Mouse (Mus musculus): Measurements from ENCODE around the gene Sgta. TPM values are rescaled to one million over a fixed set of nuclear protein-coding genes. Genes with fewer than 3 reads are reported as not detected.

Sgta gene
- 3.3 TPM for polyA plus RNA-seq (2014; fragmentation: Illumina TruSeq; extraction: RNeasy Lipid Tissue Mini Kit (QIAGEN cat#74804); ENCODE audit: low read depth, low replicate concordance)

DNA sequence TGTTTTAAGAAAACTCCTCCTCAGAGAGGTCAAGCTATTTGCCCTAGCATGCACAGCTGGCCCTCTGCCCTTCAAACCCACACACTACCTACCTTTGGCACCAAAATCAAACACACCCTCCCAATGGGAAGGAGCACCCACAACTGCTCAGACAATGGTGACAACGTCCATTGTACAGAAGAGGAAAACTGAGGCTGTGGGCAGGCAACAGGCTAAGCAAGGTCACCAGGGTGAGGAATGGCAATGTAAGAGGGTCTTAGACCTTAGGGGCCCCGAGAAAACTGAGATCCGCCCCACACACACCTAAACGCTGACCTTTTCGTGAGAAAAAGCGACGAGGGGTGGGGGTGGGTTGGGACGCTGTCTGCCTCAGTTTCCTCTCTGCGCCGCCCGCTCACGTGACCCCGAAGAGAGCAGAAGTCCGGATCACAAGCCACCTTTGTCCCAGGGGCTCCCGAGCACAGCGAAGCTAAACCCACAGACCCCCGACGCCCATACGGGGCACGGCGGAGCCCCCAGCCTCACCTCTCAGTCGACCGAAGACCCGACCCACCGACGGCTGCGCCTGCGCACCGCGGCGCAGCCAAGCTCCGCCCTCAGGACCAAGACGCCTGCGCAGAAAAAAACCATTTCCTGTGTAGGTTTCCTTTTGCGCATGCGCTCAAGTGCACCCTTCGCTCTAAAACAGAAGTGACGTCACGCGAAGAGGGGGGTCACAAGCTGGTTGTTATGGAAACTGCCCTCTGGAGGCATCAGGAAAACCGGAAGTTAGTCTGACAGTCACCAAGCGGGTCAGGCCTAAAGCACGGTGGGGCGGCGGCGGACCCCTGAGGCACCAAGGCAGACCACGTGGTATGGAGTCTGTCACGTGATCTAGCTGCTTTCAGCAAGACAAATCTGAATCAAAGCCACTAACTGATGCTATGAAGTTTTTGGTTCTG, at the start of gene Sgta:
Gene Sgta (minus strand): TSS at position 579 of the 941 bp plus-strand sequence.

DNA sequence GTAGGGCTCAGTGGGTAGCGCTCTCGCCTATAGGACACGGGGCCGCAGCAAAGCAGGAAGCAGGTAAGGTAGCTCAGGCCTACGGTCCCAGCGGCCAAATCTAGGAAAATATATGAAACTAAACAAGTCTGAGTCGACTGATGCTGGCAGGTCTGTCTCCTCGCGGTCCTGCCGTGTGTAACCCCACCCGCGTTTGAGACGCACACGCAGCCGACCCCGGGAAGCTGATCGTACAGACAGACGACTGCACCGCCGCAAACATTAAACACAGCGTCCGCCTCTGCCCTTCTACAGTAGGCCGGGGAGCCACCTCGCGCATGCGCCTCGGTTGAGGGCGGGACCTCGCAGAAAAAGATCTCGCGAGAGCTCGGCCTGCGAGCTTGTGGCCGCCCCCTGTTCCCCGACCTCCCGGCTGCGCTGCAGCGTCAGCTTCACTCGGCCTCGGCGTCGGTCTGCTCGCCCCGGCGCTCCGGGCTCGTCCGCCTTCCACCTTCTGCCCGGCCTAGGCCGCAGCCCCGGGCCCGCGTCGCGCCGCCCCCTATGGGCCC, 45.7 kb upstream of the Sgta start, which contains the start of gene Map2k2:
Gene Map2k2 (plus strand): TSS at position 351 of the 548 bp plus-strand sequence.

GRCm38 (mm10) chr10:81069836-81070235, 9.9 kb upstream of the Sgta start, which contains the start of gene Thop1:
Gene Thop1, plus strand, starts transcription at chr10:81070035.

GRCm38 (mm10) chr10:81036988-81037580, 22.9 kb downstream of the Sgta start, which contains the start of gene Slc39a3:
Gene Slc39a3, minus strand, starts transcription at chr10:81037426.

GRCm38 (mm10) chr10:81025639-81026275, 34.2 kb downstream of the Sgta start, which contains the start of gene Diras1:
Gene Diras1, minus strand, starts transcription at chr10:81025662.

DNA sequence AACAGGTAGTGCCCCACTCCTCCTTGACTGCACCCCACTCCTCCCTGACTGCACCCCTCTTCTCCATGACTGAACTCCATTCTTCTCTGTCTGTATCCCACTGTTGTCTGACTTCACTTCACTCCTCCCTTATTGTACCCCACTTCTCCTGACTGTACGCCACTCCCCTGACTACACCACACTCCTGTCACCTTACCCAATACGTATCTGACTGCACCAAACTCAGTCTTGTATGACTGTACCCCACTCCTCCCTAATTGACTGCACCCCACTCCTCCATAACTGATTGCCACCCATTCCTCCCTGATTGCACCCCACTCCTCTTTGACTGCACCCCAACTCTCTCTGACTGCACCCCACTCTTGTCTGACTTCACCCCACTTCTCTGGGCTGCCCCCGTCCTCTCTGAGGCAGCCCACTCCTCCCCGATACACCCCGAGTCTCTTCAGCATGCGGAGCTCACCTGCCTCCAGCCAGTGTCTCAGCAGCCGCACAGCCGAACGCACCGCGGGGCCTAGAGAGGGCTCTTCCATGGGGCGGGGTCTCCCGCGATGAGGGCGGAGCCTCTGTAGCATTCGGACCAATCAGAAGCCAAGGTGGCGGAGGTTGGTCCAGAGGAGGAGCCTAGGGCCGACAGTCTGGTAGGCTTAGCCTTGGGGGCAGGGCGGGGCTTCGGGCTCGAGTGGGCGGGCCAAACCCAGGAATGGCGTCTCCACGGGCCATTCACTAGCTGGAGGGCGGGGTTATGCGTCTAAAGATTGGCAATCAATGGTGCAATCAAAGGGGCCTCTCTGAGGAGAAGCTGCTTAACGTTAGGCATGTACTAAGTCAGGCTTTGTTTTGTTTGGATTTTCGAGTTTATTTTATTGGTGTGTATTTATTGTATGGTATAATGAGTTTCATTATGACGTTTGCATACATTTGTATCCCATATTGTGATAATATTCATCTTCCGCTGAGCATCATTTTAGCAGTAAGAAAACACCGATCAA, 45.3 kb downstream of the Sgta start, which contains the start of gene Gng7:
Gene Gng7 (minus strand): TSS at position 553 of the 992 bp plus-strand sequence.

Other genes with a start within 250 kb of the Sgta start
- gene Jsrp1, start 246.7 kb downstream of the Sgta start, polyA plus RNA-seq (2014; fragmentation: Illumina TruSeq; extraction: RNeasy Lipid Tissue Mini Kit (QIAGEN cat#74804); ENCODE audit: low read depth, low replicate concordance): not detected
- 30.7 TPM for gene Oaz1, start 233.5 kb downstream of the Sgta start, polyA plus RNA-seq (2014; fragmentation: Illumina TruSeq; extraction: RNeasy Lipid Tissue Mini Kit (QIAGEN cat#74804); ENCODE audit: low read depth, low replicate concordance)
- 0.06 TPM for gene Lingo3, start 216.1 kb downstream of the Sgta start, polyA plus RNA-seq (2014; fragmentation: Illumina TruSeq; extraction: RNeasy Lipid Tissue Mini Kit (QIAGEN cat#74804); ENCODE audit: low read depth, low replicate concordance)
- 2.3 TPM for gene Lsm7, start 205.0 kb downstream of the Sgta start, polyA plus RNA-seq (2014; fragmentation: Illumina TruSeq; extraction: RNeasy Lipid Tissue Mini Kit (QIAGEN cat#74804); ENCODE audit: low read depth, low replicate concordance)
- 1.7 TPM for gene Sppl2b, start 204.9 kb downstream of the Sgta start, polyA plus RNA-seq (2014; fragmentation: Illumina TruSeq; extraction: RNeasy Lipid Tissue Mini Kit (QIAGEN cat#74804); ENCODE audit: low read depth, low replicate concordance)
- gene Tmprss9, start 188.3 kb downstream of the Sgta start, polyA plus RNA-seq (2014; fragmentation: Illumina TruSeq; extraction: RNeasy Lipid Tissue Mini Kit (QIAGEN cat#74804); ENCODE audit: low read depth, low replicate concordance): not detected
- gene Timm13, start 159.2 kb downstream of the Sgta start, polyA plus RNA-seq (2014; fragmentation: Illumina TruSeq; extraction: RNeasy Lipid Tissue Mini Kit (QIAGEN cat#74804); ENCODE audit: low read depth, low replicate concordance): not detected
- 1.6 TPM for gene Lmnb2, start 141.9 kb downstream of the Sgta start, polyA plus RNA-seq (2014; fragmentation: Illumina TruSeq; extraction: RNeasy Lipid Tissue Mini Kit (QIAGEN cat#74804); ENCODE audit: low read depth, low replicate concordance)
- gene Gadd45b, start 130.1 kb downstream of the Sgta start, polyA plus RNA-seq (2014; fragmentation: Illumina TruSeq; extraction: RNeasy Lipid Tissue Mini Kit (QIAGEN cat#74804); ENCODE audit: low read depth, low replicate concordance): 3.8 TPM
- 0.27 TPM for gene Gng7, start 45.2 kb downstream of the Sgta start, polyA plus RNA-seq (2014; fragmentation: Illumina TruSeq; extraction: RNeasy Lipid Tissue Mini Kit (QIAGEN cat#74804); ENCODE audit: low read depth, low replicate concordance)
- 0.17 TPM for gene Diras1, start 34.5 kb downstream of the Sgta start, polyA plus RNA-seq (2014; fragmentation: Illumina TruSeq; extraction: RNeasy Lipid Tissue Mini Kit (QIAGEN cat#74804); ENCODE audit: low read depth, low replicate concordance)
- gene Slc39a3, start 22.8 kb downstream of the Sgta start, polyA plus RNA-seq (2014; fragmentation: Illumina TruSeq; extraction: RNeasy Lipid Tissue Mini Kit (QIAGEN cat#74804); ENCODE audit: low read depth, low replicate concordance): 0.71 TPM
- 3.0 TPM for gene Thop1, start 9.9 kb upstream of the Sgta start, polyA plus RNA-seq (2014; fragmentation: Illumina TruSeq; extraction: RNeasy Lipid Tissue Mini Kit (QIAGEN cat#74804); ENCODE audit: low read depth, low replicate concordance)
- 0.08 TPM for gene Creb3l3, start 38.7 kb upstream of the Sgta start, polyA plus RNA-seq (2014; fragmentation: Illumina TruSeq; extraction: RNeasy Lipid Tissue Mini Kit (QIAGEN cat#74804); ENCODE audit: low read depth, low replicate concordance)
- gene Map2k2, start 45.7 kb upstream of the Sgta start, polyA plus RNA-seq (2014; fragmentation: Illumina TruSeq; extraction: RNeasy Lipid Tissue Mini Kit (QIAGEN cat#74804); ENCODE audit: low read depth, low replicate concordance): 3.2 TPM
- gene Zbtb7a, start 75.0 kb upstream of the Sgta start, polyA plus RNA-seq (2014; fragmentation: Illumina TruSeq; extraction: RNeasy Lipid Tissue Mini Kit (QIAGEN cat#74804); ENCODE audit: low read depth, low replicate concordance): 1.8 TPM
- gene Pias4, start 107.7 kb upstream of the Sgta start, polyA plus RNA-seq (2014; fragmentation: Illumina TruSeq; extraction: RNeasy Lipid Tissue Mini Kit (QIAGEN cat#74804); ENCODE audit: low read depth, low replicate concordance): 0.78 TPM
- 18.1 TPM for gene Eef2, start 116.5 kb upstream of the Sgta start, polyA plus RNA-seq (2014; fragmentation: Illumina TruSeq; extraction: RNeasy Lipid Tissue Mini Kit (QIAGEN cat#74804); ENCODE audit: low read depth, low replicate concordance)
- gene Dapk3, start 122.8 kb upstream of the Sgta start, polyA plus RNA-seq (2014; fragmentation: Illumina TruSeq; extraction: RNeasy Lipid Tissue Mini Kit (QIAGEN cat#74804); ENCODE audit: low read depth, low replicate concordance): not detected
- 0.28 TPM for gene 4930442H23Rik, start 123.7 kb upstream of the Sgta start, polyA plus RNA-seq (2014; fragmentation: Illumina TruSeq; extraction: RNeasy Lipid Tissue Mini Kit (QIAGEN cat#74804); ENCODE audit: low read depth, low replicate concordance)
- gene Nmrk2, start 141.9 kb upstream of the Sgta start, polyA plus RNA-seq (2014; fragmentation: Illumina TruSeq; extraction: RNeasy Lipid Tissue Mini Kit (QIAGEN cat#74804); ENCODE audit: low read depth, low replicate concordance): not detected
- 0.06 TPM for gene Atcay, start 170.7 kb upstream of the Sgta start, polyA plus RNA-seq (2014; fragmentation: Illumina TruSeq; extraction: RNeasy Lipid Tissue Mini Kit (QIAGEN cat#74804); ENCODE audit: low read depth, low replicate concordance)
- 0.76 TPM for gene Zfr2, start 173.0 kb upstream of the Sgta start, polyA plus RNA-seq (2014; fragmentation: Illumina TruSeq; extraction: RNeasy Lipid Tissue Mini Kit (QIAGEN cat#74804); ENCODE audit: low read depth, low replicate concordance)
- gene Matk, start 192.8 kb upstream of the Sgta start, polyA plus RNA-seq (2014; fragmentation: Illumina TruSeq; extraction: RNeasy Lipid Tissue Mini Kit (QIAGEN cat#74804); ENCODE audit: low read depth, low replicate concordance): not detected
- 6.4 TPM for gene Mrpl54, start 206.8 kb upstream of the Sgta start, polyA plus RNA-seq (2014; fragmentation: Illumina TruSeq; extraction: RNeasy Lipid Tissue Mini Kit (QIAGEN cat#74804); ENCODE audit: low read depth, low replicate concordance)
- 4.4 TPM for gene Apba3, start 206.8 kb upstream of the Sgta start, polyA plus RNA-seq (2014; fragmentation: Illumina TruSeq; extraction: RNeasy Lipid Tissue Mini Kit (QIAGEN cat#74804); ENCODE audit: low read depth, low replicate concordance)
- not detected for gene Tjp3, start 231.4 kb upstream of the Sgta start, polyA plus RNA-seq (2014; fragmentation: Illumina TruSeq; extraction: RNeasy Lipid Tissue Mini Kit (QIAGEN cat#74804); ENCODE audit: low read depth, low replicate concordance)
- gene Pip5k1c, start 232.8 kb upstream of the Sgta start, polyA plus RNA-seq (2014; fragmentation: Illumina TruSeq; extraction: RNeasy Lipid Tissue Mini Kit (QIAGEN cat#74804); ENCODE audit: low read depth, low replicate concordance): 0.67 TPM

Data from testis, adult 10 weeks (tissue).